Mouse (Mus musculus) bone marrow, adult 2 months (tissue): ENCODE results near the gene Hpca. TPM values are rescaled to one million over a fixed set of nuclear protein-coding genes. Genes with fewer than 3 reads are reported as not detected.

Experiments used
- H3K27ac ChIP-seq: fragments of 200-500 bp; 2 replicates; pipeline ENCODE4 v1.5.1; 2012; ENCODE audit warnings: low read depth, mild to moderate bottlenecking, control low read depth, inconsistent platforms, low read length; ENCODE audit not compliant: control insufficient read depth, poor library complexity, insufficient read depth
- H3K4me1 ChIP-seq: fragments of 200-500 bp; 2 replicates; pipeline ENCODE4 v1.6.1; 2011; ENCODE audit warnings: low read length; ENCODE audit not compliant: control insufficient read depth, insufficient read depth
- H3K4me3 ChIP-seq: fragments of 200-500 bp; replicated peaks from 2 replicates; pipeline ENCODE3; 2011; ENCODE audit warnings: mild to moderate bottlenecking, low read depth, low read length, control low read depth; ENCODE audit not compliant: control insufficient read depth
- CTCF ChIP-seq: fragments of 200-500 bp; IDR thresholded peaks from 2 replicates; pipeline ENCODE4 v1.5.1; 2011; ENCODE audit warnings: low read length, control low read depth; ENCODE audit not compliant: control insufficient read depth, insufficient read depth
- POLR2A ChIP-seq: fragments of 200-500 bp; IDR thresholded peaks from 2 replicates; pipeline ENCODE4 v1.6.1; 2011; ENCODE audit warnings: low read depth, mild to moderate bottlenecking, control low read depth, low read length, borderline replicate concordance; ENCODE audit not compliant: control insufficient read depth
- WGBS: fragments of 180-500 bp; shearing (Covaris S2); methylation state at CpG from one replicate; pipeline ENCODE4 v1.1.7; 2018; 5-methylcytosine and 5-hydroxymethylcytosine counted together
- polyA plus RNA-seq: library from polyadenylated mRNA; stranded (reverse); fragments of >200 nt; gene quantifications from 2 replicates; pipeline ENCODE4 v1.2.4, GENCODE M21; 2011; ENCODE audit warnings: low replicate concordance; ENCODE audit not compliant: missing spikeins, insufficient read depth, insufficient read length

Gene Hpca
- polyA plus RNA-seq, 1 experiment, result not detected

GRCm38 (mm10) chr4:129106073-129106472, 15.8 kb downstream of the Hpca start:
- Histone ChIP-seq H3K4me3 (no peak overlapping the region), H3K27ac (no peak overlapping the region), H3K4me1 (no peaks in the 10 kb centered on the region)
- WGBS, result 38% methylated on average over 9 of the region's 9 CpGs
- no peak for TF ChIP-seq POLR2A
- no peak for TF ChIP-seq CTCF

- 5% methylated on average over 40 of the region's 40 CpGs for WGBS
These were observed 16.5 kb downstream of the Hpca start, which contains the start of gene Tmem54 for GRCm38 (mm10) chr4:129105356-129105755. TSS of gene Tmem54 (plus strand) at chr4:129105548.

GRCm38 (mm10) chr4:129102133-129102829, 19.6 kb downstream of the Hpca start:
- WGBS, result 71% methylated on average over 14 of the region's 14 CpGs
- Histone ChIP-seq H3K4me3 (no peak overlapping the region), H3K27ac (no peak overlapping the region), H3K4me1 (no peaks in the 10 kb centered on the region)
- TF ChIP-seq POLR2A (no peak), CTCF (no peak)

More at GRCm38 (mm10) chr4:129105356-129105755, 16.5 kb downstream of the Hpca start, which contains the start of gene Tmem54:
- no peak within 1 kb of the TSS for H3K4me3 ChIP-seq
- H3K27ac ChIP-seq, result no peak within 1 kb of the TSS
- TF ChIP-seq POLR2A (no peak), CTCF (no peak)
- no peaks in the 10 kb centered on the region for H3K4me1 ChIP-seq

- H3K27ac ChIP-seq, result no peak overlapping the region
- TF ChIP-seq CTCF (no peak), POLR2A (no peak)
- WGBS, result 77% methylated on average over 7 of the region's 7 CpGs
- no peaks in the 10 kb centered on the region for H3K4me1 ChIP-seq
- no peak overlapping the region for H3K4me3 ChIP-seq
These were observed 24.8 kb downstream of the Hpca start for GRCm38 (mm10) chr4:129097006-129097405.

GRCm38 (mm10) chr4:129095276-129095675, 26.6 kb downstream of the Hpca start:
- Histone ChIP-seq H3K4me3 (no peak overlapping the region), H3K27ac (no peak overlapping the region), H3K4me1 (no peaks in the 10 kb centered on the region)
- TF ChIP-seq CTCF (no peak), POLR2A (no peak)
- WGBS, result 32% methylated on average over 15 of the region's 15 CpGs

- H3K4me1 ChIP-seq, result no peaks in the 10 kb centered on the region
- H3K4me3 ChIP-seq, result no peak overlapping the region
- WGBS, result 79% methylated on average over 5 of the region's 5 CpGs
- H3K27ac ChIP-seq, result no peak overlapping the region
- TF ChIP-seq POLR2A, result no peak
- no peak for TF ChIP-seq CTCF
These were observed 34.0 kb downstream of the Hpca start for GRCm38 (mm10) chr4:129087850-129088249.

GRCm38 (mm10) chr4:129086078-129086477, 35.8 kb downstream of the Hpca start:
- Histone ChIP-seq H3K4me1 (no peaks in the 10 kb centered on the region; the same call in 1 of the 2 replicates), H3K4me3 (no peak overlapping the region), H3K27ac (no peak overlapping the region)
- WGBS, result 30% methylated on average over 8 of the region's 8 CpGs
- TF ChIP-seq POLR2A, result no peak
- peak; percentile 63 for TF ChIP-seq CTCF

- Histone ChIP-seq H3K4me3 (no peak overlapping the region), H3K4me1 (no peaks in the 10 kb centered on the region; the same call in 1 of the 2 replicates), H3K27ac (no peak overlapping the region)
- no peak for TF ChIP-seq POLR2A
- TF ChIP-seq CTCF, result no peak
- WGBS, result 92% methylated on average over 9 of the region's 9 CpGs
These were observed 36.9 kb downstream of the Hpca start for GRCm38 (mm10) chr4:129084896-129085295.
